Mouse (Mus musculus): ENCODE data around the gene Chst4. TPM values are rescaled to one million over a fixed set of nuclear protein-coding genes. Genes with fewer than 3 reads are reported as not detected.
A peak's percentile ranks its signal among the peaks of the same experiment; 100 is the strongest.

Chst4 gene
- polyA plus RNA-seq, 1 experiment from 2014 or later, result not detected

- H3K9me3 ChIP-seq (replicated peaks; ENCODE audit: control insufficient read depth, low read length), result no peaks in the 10 kb centered on the region
- DNase-seq (ENCODE audit: low spot score) (peak; percentile 20), ATAC-seq (no peak)
- H3K27ac ChIP-seq (ENCODE audit: low read depth, low read length), result no peak overlapping the region
- H3K4me1 ChIP-seq (ENCODE audit: control insufficient read depth, insufficient read depth, low read length), result no peaks in the 10 kb centered on the region
- no peak overlapping the region for H3K9ac ChIP-seq (ENCODE audit: low read length)
- H3K4me2 ChIP-seq (ENCODE audit: low read length), result no peak overlapping the region
- H3K27me3 ChIP-seq (replicated peaks; ENCODE audit: control insufficient read depth, insufficient read depth, low read length), result no peaks in the 10 kb centered on the region
- whole genome bisulfite sequencing, result 74% methylated on average over 9 of the region's 9 CpGs
- no peak overlapping the region for H3K4me3 ChIP-seq (ENCODE audit: low read depth, low read length)
- H3K36me3 ChIP-seq (ENCODE audit: control insufficient read depth, insufficient read depth, low read length), result no peaks in the 10 kb centered on the region
These were observed 42.2 kb downstream of the Chst4 start for GRCm38 (mm10) chr8:109997381-109997780.

DNA sequence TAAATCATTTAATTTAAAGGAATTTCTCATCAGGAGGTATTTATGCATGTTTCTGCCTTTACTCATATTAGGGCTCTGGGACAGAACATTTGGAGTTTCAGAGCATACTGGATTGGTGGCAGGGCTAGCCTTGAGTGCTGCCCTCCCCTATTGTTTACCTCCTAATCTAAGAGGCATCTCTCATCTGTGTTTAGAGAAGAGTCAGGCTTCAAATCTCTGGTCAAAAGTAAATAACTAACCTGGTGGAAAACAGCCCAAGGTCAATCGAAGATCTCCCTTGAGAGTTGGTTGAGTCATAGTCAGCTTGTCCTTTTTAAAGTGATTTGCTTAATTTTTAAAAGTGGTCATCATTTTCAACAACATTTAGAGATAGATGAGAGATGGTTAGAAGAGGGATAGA, 46.6 kb downstream of the Chst4 start:
- H3K9me3 ChIP-seq (replicated peaks; ENCODE audit: control insufficient read depth, low read length), result no peaks in the 10 kb centered on the region
- ATAC-seq (no peak), DNase-seq (ENCODE audit: low spot score) (no peak)
- no peaks in the 10 kb centered on the region for H3K27me3 ChIP-seq (replicated peaks; ENCODE audit: control insufficient read depth, insufficient read depth, low read length)
- 84% methylated on average over 1 of the region's 1 CpGs for WGBS
- H3K36me3 ChIP-seq (ENCODE audit: control insufficient read depth, insufficient read depth, low read length), result no peaks in the 10 kb centered on the region
- H3K4me1 ChIP-seq (ENCODE audit: control insufficient read depth, insufficient read depth, low read length), result no peaks in the 10 kb centered on the region
- H3K27ac ChIP-seq (ENCODE audit: low read depth, low read length), result no peak overlapping the region
- H3K4me2 ChIP-seq (ENCODE audit: low read length), result no peak overlapping the region
- H3K9ac ChIP-seq (ENCODE audit: low read length), result no peak overlapping the region
- H3K4me3 ChIP-seq (ENCODE audit: low read depth, low read length), result no peak overlapping the region

DNA sequence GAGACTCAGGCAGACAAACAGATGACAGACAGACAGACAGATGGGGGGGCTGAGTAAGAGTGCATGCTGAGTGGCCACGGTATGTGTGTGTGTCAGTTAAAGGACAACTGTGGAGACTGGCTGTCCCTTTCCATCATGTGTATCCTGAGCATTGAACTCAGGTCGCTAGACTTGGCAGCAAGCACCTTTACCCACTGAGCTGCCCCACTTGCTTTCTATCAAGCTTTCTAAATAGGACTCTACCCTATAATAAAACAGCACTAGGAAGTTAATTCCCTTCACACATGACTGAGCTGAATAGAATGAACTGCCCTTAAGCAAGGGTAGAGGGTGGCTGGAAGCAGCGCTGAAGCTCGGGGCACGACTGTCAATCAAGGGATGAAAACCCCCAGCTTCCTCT, 47.4 kb downstream of the Chst4 start:
- Histone ChIP-seq H3K9ac (ENCODE audit: low read length) (no peak overlapping the region), H3K27me3 (replicated peaks; ENCODE audit: control insufficient read depth, insufficient read depth, low read length) (no peaks in the 10 kb centered on the region)

GRCm38 (mm10) chr8:109990224-109990623, 49.3 kb downstream of the Chst4 start, which contains the start of gene Tat:
Gene Tat, plus strand, starts transcription at chr8:109990437.
- DNase-seq (ENCODE audit: low spot score) (no peak), ATAC-seq (no peak)
- Histone ChIP-seq H3K9me3 (replicated peaks; ENCODE audit: control insufficient read depth, low read length) (no peaks in the 10 kb centered on the region), H3K9ac (ENCODE audit: low read length) (no peak within 1 kb of the TSS), H3K27ac (ENCODE audit: low read depth, low read length) (no peak within 1 kb of the TSS), H3K4me1 (ENCODE audit: control insufficient read depth, insufficient read depth, low read length) (no peaks in the 10 kb centered on the region), H3K4me2 (ENCODE audit: low read length) (no peak within 1 kb of the TSS), H3K4me3 (ENCODE audit: low read depth, low read length) (no peak within 1 kb of the TSS), H3K36me3 (ENCODE audit: control insufficient read depth, insufficient read depth, low read length) (no peaks in the 10 kb centered on the region), H3K27me3 (replicated peaks; ENCODE audit: control insufficient read depth, insufficient read depth, low read length) (no peaks in the 10 kb centered on the region)
- 80% methylated on average over 8 of the region's 8 CpGs for WGBS

More for the DNA sequence above, 47.4 kb downstream of the Chst4 start:
- DNase-seq (ENCODE audit: low spot score), result no peak
- H3K4me1 ChIP-seq (ENCODE audit: control insufficient read depth, insufficient read depth, low read length), result no peaks in the 10 kb centered on the region
- ATAC-seq, result no peak
- H3K4me3 ChIP-seq (ENCODE audit: low read depth, low read length), result no peak overlapping the region
- no peak overlapping the region for H3K27ac ChIP-seq (ENCODE audit: low read depth, low read length)
- no peaks in the 10 kb centered on the region for H3K9me3 ChIP-seq (replicated peaks; ENCODE audit: control insufficient read depth, low read length)
- 64% methylated on average over 5 of the region's 5 CpGs for WGBS
- H3K36me3 ChIP-seq (ENCODE audit: control insufficient read depth, insufficient read depth, low read length), result no peaks in the 10 kb centered on the region
- no peak overlapping the region for H3K4me2 ChIP-seq (ENCODE audit: low read length)

GRCm38 (mm10) chr8:109989151-109989550, 50.4 kb downstream of the Chst4 start:
- DNase-seq (ENCODE audit: low spot score) (no peak), ATAC-seq (no peak)
- no peaks in the 10 kb centered on the region for H3K27me3 ChIP-seq (replicated peaks; ENCODE audit: control insufficient read depth, insufficient read depth, low read length)
- H3K9ac ChIP-seq (ENCODE audit: low read length), result no peak overlapping the region
- no peak overlapping the region for H3K4me3 ChIP-seq (ENCODE audit: low read depth, low read length)
- H3K27ac ChIP-seq (ENCODE audit: low read depth, low read length), result no peak overlapping the region
- H3K9me3 ChIP-seq (replicated peaks; ENCODE audit: control insufficient read depth, low read length), result no peaks in the 10 kb centered on the region
- no peak overlapping the region for H3K4me2 ChIP-seq (ENCODE audit: low read length)
- H3K36me3 ChIP-seq (ENCODE audit: control insufficient read depth, insufficient read depth, low read length), result no peaks in the 10 kb centered on the region
- 0 out of 2 replicates have a peak, but pooled peaks cover 3% of the 10 kb centered on the region for H3K4me1 ChIP-seq (ENCODE audit: control insufficient read depth, insufficient read depth, low read length)
- 91% methylated on average over 8 of the region's 8 CpGs for WGBS

GRCm38 (mm10) chr8:109987776-109988175, 51.8 kb downstream of the Chst4 start:
- H3K9ac ChIP-seq (ENCODE audit: low read length), result no peak overlapping the region
- peaks cover 10% of the 10 kb centered on the region; the same call in 1 of the 2 replicates for H3K4me1 ChIP-seq (ENCODE audit: control insufficient read depth, insufficient read depth, low read length)
- DNase-seq (ENCODE audit: low spot score) (no peak), ATAC-seq (no peak)
- no peaks in the 10 kb centered on the region for H3K36me3 ChIP-seq (ENCODE audit: control insufficient read depth, insufficient read depth, low read length)
- H3K9me3 ChIP-seq (replicated peaks; ENCODE audit: control insufficient read depth, low read length), result no peaks in the 10 kb centered on the region
- no peak overlapping the region for H3K4me2 ChIP-seq (ENCODE audit: low read length)
- H3K4me3 ChIP-seq (ENCODE audit: low read depth, low read length), result no peak overlapping the region
- no peaks in the 10 kb centered on the region for H3K27me3 ChIP-seq (replicated peaks; ENCODE audit: control insufficient read depth, insufficient read depth, low read length)
- WGBS, result 83% methylated on average over 7 of the region's 7 CpGs
- no peak overlapping the region for H3K27ac ChIP-seq (ENCODE audit: low read depth, low read length)

DNA sequence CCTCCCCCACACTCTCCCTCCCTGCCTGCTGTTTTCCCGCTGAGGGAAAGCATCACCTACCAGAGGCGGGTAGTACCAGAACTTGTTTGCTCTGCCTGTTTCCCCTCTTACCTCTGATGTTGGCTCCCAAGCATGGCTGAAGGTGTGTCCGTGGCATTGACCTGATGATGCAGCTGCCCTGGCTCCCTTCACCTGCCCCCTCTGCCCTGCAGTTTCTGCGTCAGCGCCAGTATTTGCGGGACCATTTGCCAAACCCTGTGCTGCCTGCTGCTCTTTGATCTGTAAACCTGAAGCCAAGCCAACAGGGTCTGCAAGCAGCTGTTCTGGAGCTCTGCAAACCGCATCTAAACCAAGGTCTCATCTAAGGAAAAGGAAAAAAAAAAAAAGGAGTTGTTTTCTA, 53.2 kb downstream of the Chst4 start:
- Histone ChIP-seq H3K27me3 (replicated peaks; ENCODE audit: control insufficient read depth, insufficient read depth, low read length) (no peaks in the 10 kb centered on the region), H3K9me3 (replicated peaks; ENCODE audit: control insufficient read depth, low read length) (no peaks in the 10 kb centered on the region), H3K36me3 (ENCODE audit: control insufficient read depth, insufficient read depth, low read length) (no peaks in the 10 kb centered on the region), H3K4me3 (ENCODE audit: low read depth, low read length) (no peak overlapping the region), H3K9ac (ENCODE audit: low read length) (no peak overlapping the region), H3K4me1 (ENCODE audit: control insufficient read depth, insufficient read depth, low read length) (peaks cover 10% of the 10 kb centered on the region; the same call in 1 of the 2 replicates), H3K27ac (ENCODE audit: low read depth, low read length) (no peak overlapping the region), H3K4me2 (ENCODE audit: low read length) (no peak overlapping the region)
- WGBS, result 61% methylated on average over 7 of the region's 7 CpGs
- no peak for ATAC-seq
- no peak for DNase-seq (ENCODE audit: low spot score)

DNA sequence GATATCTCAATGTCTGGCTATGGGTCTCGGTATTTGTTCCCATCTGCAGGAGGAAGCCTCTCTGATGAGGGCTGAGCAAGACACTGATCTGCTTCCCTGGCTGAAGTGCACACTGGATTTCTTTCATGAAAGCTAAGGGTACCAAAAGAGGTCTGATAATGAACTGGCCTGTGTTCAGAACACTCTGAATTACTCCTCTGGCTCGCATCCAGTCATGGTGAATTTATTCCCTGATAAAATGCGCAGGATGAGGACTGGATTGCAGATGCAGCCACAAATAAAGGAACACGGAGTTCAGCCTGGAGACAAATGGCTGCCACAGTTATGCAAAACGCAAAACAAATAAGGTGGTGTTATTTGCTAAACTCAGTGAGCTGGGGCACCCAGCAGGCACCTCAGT, 55.6 kb downstream of the Chst4 start:
- WGBS, result 23% methylated on average over 5 of the region's 5 CpGs
- peak overlapping the region; percentile 46; the same call in 1 of the 2 replicates for H3K27ac ChIP-seq (ENCODE audit: low read depth, low read length)
- H3K36me3 ChIP-seq (ENCODE audit: control insufficient read depth, insufficient read depth, low read length), result no peaks in the 10 kb centered on the region
- ATAC-seq (no peak), DNase-seq (ENCODE audit: low spot score) (peak; percentile 66)
- no peaks in the 10 kb centered on the region for H3K27me3 ChIP-seq (replicated peaks; ENCODE audit: control insufficient read depth, insufficient read depth, low read length)
- no peaks in the 10 kb centered on the region for H3K9me3 ChIP-seq (replicated peaks; ENCODE audit: control insufficient read depth, low read length)
- peaks cover 10% of the 10 kb centered on the region; the same call in 1 of the 2 replicates for H3K4me1 ChIP-seq (ENCODE audit: control insufficient read depth, insufficient read depth, low read length)
- H3K4me2 ChIP-seq (ENCODE audit: low read length), result no peak overlapping the region
- no peak overlapping the region for H3K4me3 ChIP-seq (ENCODE audit: low read depth, low read length)
- no peak overlapping the region for H3K9ac ChIP-seq (ENCODE audit: low read length)

- Histone ChIP-seq H3K9ac (ENCODE audit: low read length) (no peak overlapping the region), H3K27me3 (replicated peaks; ENCODE audit: control insufficient read depth, insufficient read depth, low read length) (no peaks in the 10 kb centered on the region), H3K27ac (ENCODE audit: low read depth, low read length) (no peak overlapping the region), H3K4me1 (ENCODE audit: control insufficient read depth, insufficient read depth, low read length) (peaks cover 10% of the 10 kb centered on the region; the same call in 1 of the 2 replicates), H3K4me2 (ENCODE audit: low read length) (no peak overlapping the region), H3K4me3 (ENCODE audit: low read depth, low read length) (no peak overlapping the region), H3K9me3 (replicated peaks; ENCODE audit: control insufficient read depth, low read length) (no peaks in the 10 kb centered on the region), H3K36me3 (ENCODE audit: control insufficient read depth, insufficient read depth, low read length) (no peaks in the 10 kb centered on the region)
- ATAC-seq (no peak), DNase-seq (ENCODE audit: low spot score) (no peak)
- WGBS, result 65% methylated on average over 15 of the region's 15 CpGs
These were observed 57.0 kb downstream of the Chst4 start for GRCm38 (mm10) chr8:109982386-109983105.

All from forebrain, embryonic 14.5 days (tissue).